Mouse (Mus musculus): ENCODE measurements around the gene Pnpla3. TPM values are rescaled to one million over a fixed set of nuclear protein-coding genes. Genes with fewer than 3 reads are reported as not detected.

Gene Pnpla3
- 1.9 and 8.7 TPM in 2 replicates for polyA plus RNA-seq (2012; rRNA removed; ENCODE audit: low replicate concordance)

GRCm38 (mm10) chr15:84167600-84167999, at the start of gene Pnpla3:
Gene Pnpla3 (plus strand): TSS chr15:84167837.

GRCm38 (mm10) chr15:84123075-84123474, 44.6 kb upstream of the Pnpla3 start, which contains the start of gene Pnpla5:
Gene Pnpla5 (minus strand): TSS chr15:84123175.

GRCm38 (mm10) chr15:84192058-84192791, 24.6 kb downstream of the Pnpla3 start, which contains the start of gene Samm50:
Gene Samm50 (plus strand): TSS chr15:84192241.

GRCm38 (mm10) chr15:84231721-84232561, 64.3 kb downstream of the Pnpla3 start, which contains the start of gene Parvb:
Gene Parvb (plus strand): TSS chr15:84232043.

Other genes with a start within 250 kb of the Pnpla3 start
- gene Efcab6, start 102.5 kb upstream of the Pnpla3 start, polyA plus RNA-seq (2012; rRNA removed; ENCODE audit: low replicate concordance), result not detected in 2 replicates
- 1.5 and 2.0 TPM in 2 replicates for gene Sult4a1, start 62.1 kb upstream of the Pnpla3 start, polyA plus RNA-seq (2012; rRNA removed; ENCODE audit: low replicate concordance)
- not detected in 2 replicates for gene Pnpla5, start 44.7 kb upstream of the Pnpla3 start, polyA plus RNA-seq (2012; rRNA removed; ENCODE audit: low replicate concordance)
- 12.4 and 16.6 TPM in 2 replicates for gene Samm50, start 24.4 kb downstream of the Pnpla3 start, polyA plus RNA-seq (2012; rRNA removed; ENCODE audit: low replicate concordance)
- gene Parvb, start 64.2 kb downstream of the Pnpla3 start, polyA plus RNA-seq (2012; rRNA removed; ENCODE audit: low replicate concordance), result 1.8 and 2.1 TPM in 2 replicates
- 1.3 and 3.2 TPM in 2 replicates for gene Parvg, start 156.2 kb downstream of the Pnpla3 start, polyA plus RNA-seq (2012; rRNA removed; ENCODE audit: low replicate concordance)

Data from duodenum, adult 2 months (tissue).